Mouse (Mus musculus) CD4-positive, CD25-positive, alpha-beta regulatory T cell, adult 2 months (primary cell): ENCODE data around the gene Stxbp5l.
A peak's percentile ranks its signal among the peaks of the same experiment; 100 is the strongest.
"Not testable (repeated sequence)": the region's sequence is repeated elsewhere in the genome, so short reads cannot be mapped to it uniquely, and the experiment has no call there.

Experiments used
- DNase-seq: peaks from one replicate; pipeline ENCODE4 v3.0.0-alpha.2; 2012; ENCODE audit warnings: low read depth, low spot score

The Stxbp5l gene

GRCm38 (mm10) chr16:37384821-37385344, at the start of gene Stxbp5l:
TSS of gene Stxbp5l (minus strand) at chr16:37384962.
- peak; percentile 22 for DNase-seq

DNA sequence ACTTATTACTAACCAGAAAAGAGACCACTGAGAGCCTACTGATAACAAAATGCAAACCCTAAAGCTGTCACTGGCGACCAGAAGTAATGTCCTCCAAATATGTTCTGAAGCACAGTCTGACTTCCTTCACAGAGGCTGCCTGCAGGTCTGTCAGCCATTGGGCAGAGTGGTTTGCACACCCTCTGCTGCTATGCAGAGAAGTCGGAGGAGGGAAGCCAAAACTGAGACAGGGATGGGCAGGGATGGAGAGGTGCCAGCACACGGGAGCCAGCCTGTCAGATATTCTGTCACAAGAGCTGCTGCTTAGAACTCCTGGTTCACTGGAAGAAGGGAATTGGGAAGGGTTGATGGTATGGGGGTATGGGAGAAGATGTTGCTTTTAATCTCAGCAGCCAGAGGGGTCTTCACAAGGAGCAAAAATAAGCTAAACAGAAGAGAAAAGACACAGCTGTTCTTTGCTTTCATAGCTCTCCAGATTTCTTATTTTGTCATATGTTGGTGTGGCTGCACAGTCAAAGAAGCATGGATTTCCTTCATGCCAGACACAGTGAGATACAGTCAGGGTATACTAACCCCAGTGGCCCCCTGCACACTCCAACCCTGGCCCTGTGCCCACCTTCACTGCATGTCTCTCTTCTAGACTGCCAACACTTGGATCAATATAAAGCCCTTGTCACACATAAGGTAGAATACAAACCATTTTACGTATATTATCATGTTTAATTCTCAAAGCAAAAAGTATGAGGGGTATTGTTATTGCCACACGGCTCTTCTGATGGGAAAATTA, 48.8 kb upstream of the Stxbp5l start:
- no peak for DNase-seq

GRCm38 (mm10) chr16:37425434-37425833, 40.7 kb upstream of the Stxbp5l start:
- DNase-seq, result no peak

- DNase-seq, result no peak
Observed at GRCm38 (mm10) chr16:37422874-37423273, 38.1 kb upstream of the Stxbp5l start.

- DNase-seq, result no peak
Observed at GRCm38 (mm10) chr16:37421851-37422250, 37.1 kb upstream of the Stxbp5l start.

DNA sequence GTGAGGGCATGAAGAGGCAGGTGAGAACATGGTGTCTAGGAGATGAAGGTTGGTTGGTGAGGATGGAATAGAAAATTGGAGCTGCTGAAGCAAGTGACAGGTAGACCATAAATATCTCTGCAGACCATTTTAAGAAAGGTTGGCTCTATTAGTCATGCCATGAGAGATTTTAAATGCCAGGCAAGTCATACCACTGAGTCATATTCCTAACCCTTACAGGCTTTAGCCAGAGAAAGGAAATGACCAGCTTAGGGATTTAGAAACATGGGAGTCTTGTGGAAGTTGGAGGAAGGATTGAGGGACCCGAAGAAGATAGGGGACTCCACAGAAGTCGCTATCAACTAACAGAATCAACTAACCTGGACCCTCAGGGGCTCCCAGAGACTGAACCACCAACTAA, 35.8 kb upstream of the Stxbp5l start:
- DNase-seq, result no peak

DNA sequence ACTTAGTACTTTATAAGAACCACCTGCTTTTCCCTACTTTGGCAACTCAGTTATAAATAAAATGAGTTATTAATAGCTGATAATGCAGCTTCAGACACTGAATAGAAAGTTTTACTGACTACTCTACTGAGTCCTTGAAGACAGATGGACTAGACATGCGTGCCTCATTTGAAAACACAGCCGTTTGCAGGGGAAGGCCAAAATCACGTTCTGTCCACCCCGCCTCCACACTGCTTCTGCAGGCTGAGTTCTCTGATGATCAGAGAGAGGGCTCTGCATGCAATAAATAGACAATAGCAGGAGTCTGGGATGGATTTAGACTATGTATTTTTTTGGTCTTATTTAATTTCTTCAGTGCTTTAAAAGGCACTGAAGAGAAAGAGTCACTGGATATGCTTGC, 20.8 kb upstream of the Stxbp5l start:
- no peak for DNase-seq

GRCm38 (mm10) chr16:37404922-37405321, 20.2 kb upstream of the Stxbp5l start:
- DNase-seq, result no peak

- DNase-seq, result no peak
Observed at GRCm38 (mm10) chr16:37389964-37390363, 5.2 kb upstream of the Stxbp5l start.

- DNase-seq, result no peak
Observed at GRCm38 (mm10) chr16:37389201-37389905, 4.6 kb upstream of the Stxbp5l start.

- peak; percentile 0 for DNase-seq
Observed at GRCm38 (mm10) chr16:37384369-37384768, 393 bp downstream of the Stxbp5l start.

- no peak for DNase-seq
Observed at GRCm38 (mm10) chr16:37383426-37383825, 1.3 kb downstream of the Stxbp5l start.

DNA sequence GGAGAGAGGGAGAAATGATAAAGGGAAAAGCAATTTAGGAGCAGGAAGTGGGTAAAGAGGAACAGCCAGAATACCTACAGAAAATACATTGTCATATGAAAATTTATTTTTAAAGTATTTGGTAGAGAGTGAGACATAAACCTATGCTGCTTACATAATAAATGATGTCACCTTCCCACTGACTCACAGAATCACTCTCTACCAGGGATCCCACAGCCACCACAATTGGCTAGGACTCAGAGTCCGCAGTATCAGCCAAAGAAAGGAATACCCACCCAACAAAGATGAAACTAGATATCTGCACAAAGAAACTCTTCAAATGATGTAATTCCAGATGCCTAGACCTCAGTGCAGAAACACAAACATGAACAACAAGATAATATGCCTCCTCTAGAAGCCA, 12.0 kb downstream of the Stxbp5l start:
- no peak for DNase-seq

DNA sequence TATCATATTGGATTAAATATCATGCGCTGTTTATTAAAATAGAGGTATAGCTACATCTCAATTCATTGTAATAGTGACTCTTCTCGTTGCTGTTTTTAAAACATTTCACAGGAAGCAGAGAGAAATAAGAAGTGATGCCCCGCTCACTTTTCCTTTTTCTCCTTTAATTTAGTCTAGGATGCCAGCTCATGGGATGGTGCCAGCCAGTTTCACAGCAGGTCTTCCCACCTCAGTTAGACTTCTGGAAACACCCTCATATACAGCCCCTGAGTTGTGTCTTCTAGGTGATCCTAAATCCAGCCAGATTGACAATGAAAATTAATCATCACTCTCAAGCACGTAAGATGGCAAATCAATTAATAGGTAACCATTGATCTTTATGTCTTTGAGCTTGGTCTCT, 17.3 kb downstream of the Stxbp5l start:
- no peak for DNase-seq

DNA sequence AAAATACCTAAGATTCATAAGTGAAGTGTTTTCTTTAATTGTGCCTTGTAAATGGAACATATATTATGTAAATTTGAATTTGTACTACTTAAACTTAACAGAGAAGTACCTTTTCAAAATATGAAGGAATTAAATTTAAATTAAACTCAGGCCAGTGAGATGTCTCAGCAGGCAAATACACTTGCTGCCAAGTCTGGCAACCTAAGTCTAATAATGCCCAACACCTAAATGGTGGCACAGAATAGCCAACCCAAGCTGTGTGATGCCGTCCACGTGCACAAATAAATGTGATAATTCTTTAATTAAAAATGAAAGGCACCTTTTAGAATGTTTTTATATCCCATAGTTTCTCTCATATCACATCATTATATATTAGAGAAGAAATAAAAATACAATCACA, 20.8 kb downstream of the Stxbp5l start:
- no peak for DNase-seq

GRCm38 (mm10) chr16:37355621-37356020, 29.1 kb downstream of the Stxbp5l start:
- DNase-seq, result no peak

DNA sequence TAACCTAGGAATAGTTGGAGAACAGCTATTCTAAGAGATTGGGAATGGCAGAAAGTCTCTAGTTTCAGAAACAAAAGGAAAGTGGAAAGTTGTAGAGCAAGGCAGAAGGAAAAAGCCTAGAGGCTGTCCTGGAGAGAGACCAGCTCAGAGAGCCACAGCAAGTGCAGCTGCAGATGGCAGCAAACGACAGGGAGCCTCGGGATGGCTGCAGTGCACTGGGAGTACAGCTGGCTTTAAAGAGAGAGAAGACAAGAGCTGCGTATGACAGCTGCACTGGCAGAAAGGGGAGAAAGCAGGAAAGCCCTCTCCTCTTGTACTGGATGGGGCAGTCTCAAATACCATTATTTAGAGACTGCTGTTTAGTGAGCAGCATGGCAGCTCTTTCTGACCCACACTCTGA, 37.7 kb downstream of the Stxbp5l start:
- no peak for DNase-seq

DNA sequence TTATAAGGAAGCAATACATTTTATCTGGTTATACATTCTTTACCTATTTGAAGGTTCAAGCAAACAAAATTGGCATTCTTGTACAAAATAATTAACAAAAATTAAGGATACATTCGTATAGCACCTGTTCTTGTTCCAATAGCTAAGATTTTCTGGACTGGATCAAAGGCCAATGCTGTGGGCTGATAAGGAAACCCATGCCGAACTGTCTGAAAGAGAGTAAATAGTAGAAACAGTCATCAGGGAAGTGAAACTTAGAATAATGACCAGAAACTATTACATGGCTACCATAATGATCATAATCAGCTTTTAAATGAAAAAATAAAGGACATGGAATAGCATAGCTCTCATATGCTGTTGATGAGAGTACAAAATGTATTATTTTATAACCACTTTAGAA, 39.8 kb downstream of the Stxbp5l start:
- DNase-seq, result no peak

DNA sequence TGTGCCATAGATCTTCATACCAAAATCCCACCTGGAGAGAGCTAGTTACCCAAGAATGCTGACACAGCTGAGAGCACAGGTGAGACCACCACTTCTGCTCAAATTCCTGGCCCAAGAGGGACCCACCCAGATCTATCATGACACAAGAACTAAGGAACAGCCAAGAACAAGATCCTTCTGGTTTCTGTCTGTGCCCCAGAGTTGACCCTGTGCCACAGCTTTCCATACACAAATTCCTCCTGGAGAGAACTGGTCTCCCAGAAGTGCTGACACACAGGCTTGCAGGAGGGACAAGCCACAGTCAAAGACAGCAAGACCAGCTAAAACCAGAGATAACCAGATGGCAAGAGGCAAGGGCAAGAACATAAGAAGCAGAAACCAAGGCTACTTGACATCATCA, 43.3 kb downstream of the Stxbp5l start:
- DNase-seq, result not testable (repeated sequence)

DNA sequence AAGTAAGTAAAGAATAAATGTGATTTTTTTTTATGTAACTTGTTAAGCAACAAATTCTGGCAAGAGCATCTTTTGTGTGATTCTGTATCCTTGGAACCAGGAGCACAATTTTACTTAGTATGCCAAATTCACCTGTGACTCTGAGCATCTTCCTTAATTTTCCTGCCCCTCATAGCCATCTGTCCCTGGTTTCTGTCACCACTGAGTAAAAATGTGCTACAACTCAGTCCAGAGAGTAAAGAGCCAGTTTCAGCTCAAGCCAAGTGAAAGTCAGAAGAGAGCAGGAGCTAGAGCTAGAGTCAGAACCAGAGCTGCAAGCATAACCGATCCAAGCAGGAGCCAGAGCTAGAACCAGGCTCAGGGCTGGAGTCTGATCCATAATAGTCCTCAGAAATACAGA, 46.6 kb downstream of the Stxbp5l start:
- no peak for DNase-seq

DNA sequence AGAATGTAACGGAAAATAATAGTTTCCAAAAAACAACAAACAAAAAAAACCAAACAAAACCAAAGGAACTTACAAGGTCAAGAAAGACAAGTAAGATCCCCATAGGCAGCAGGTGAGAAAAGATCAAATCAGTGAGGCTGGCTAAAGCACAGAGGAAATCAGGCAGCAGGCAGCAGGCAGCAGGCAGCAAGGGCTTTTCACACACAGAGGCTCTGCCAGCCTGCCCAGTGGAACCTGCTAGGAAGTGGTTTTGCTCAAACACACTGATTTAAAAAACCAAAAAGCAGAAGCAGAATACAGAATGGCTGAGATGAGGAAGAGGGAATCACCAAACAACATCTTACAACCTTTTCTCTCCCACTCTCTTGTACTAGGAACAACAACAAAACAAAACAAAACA, 47.2 kb downstream of the Stxbp5l start:
- no peak for DNase-seq

GRCm38 (mm10) chr16:37304441-37304840, 80.3 kb downstream of the Stxbp5l start:
- no peak for DNase-seq

- DNase-seq, result no peak
Observed at GRCm38 (mm10) chr16:37292593-37292992, 92.2 kb downstream of the Stxbp5l start.
